Mouse (Mus musculus): ENCODE measurements around the gene Gm5565. TPM values are rescaled to one million over a fixed set of nuclear protein-coding genes. Genes with fewer than 3 reads are reported as not detected.

Gene Gm5565
- not detected for polyA plus RNA-seq (2014; fragmentation: Illumina TruSeq; extraction: RNeasy Lipid Tissue Mini Kit (QIAGEN cat#74804); ENCODE audit: low read depth, low replicate concordance)

DNA sequence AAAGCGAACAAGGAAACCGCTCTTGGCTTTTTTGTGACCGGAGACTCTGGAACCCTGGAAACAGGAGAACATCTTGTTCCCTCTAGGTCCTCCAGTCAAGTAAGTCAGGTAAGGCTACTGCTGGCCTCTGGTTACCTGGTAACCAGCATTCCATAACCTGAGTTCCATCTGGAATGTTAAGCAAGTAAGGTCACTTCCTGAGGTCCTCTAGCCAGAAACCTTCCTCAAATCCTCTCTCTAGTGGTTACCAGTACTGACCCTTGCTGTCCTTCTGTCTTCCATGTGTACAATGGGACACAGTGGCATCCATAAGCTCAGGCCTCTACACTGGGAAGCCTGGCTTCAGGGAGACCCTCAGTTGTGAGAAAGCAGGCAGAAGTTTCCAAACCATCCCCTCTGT is at the start of gene Gm5565:
TSS of gene Gm5565 (minus strand) at position 101 of the 400 bp plus-strand sequence.

DNA sequence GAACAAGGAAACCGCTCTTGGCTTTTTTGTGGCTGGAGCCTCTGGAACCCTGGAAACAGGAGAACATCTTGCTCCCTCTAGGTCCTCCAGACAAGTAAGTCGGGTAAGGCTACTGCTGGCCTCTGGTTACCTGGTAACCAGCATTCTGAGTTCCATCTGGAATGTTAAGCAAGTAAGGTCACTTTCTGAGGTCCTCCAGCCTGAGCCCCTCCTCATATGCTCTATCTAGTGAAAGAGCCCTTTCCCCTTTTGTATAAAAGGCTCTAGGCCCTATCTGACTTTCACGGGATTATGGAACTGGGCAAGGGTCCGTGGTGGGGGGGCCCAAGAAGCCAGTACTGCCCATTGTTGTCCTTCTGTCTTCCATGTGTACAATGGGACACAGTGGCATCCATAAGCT is 24.9 kb upstream of the Gm5565 start, which contains the start of gene 1700001J03Rik:
TSS of gene 1700001J03Rik (minus strand) at position 101 of the 400 bp plus-strand sequence.

DNA sequence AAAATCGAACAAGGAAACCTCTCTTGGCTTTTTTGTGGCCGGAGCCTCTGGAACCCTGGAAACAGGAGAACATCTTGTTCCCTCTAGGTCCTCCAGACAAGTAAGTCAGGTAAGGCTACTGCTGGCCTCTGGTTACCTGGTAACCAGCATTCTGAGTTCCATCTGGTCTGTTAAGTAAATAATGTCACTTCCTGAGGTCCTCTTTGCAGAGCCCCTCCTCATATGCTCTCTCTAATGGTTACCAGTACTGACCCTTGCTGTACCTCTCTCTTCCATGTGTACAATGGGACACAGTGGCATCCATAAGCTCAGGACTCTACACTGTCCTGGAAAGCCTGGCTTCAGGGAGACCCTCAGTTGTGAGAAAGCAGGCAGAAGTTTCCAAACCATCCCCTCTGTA is 10.3 kb upstream of the Gm5565 start, which contains the start of gene Gm6309:
TSS of gene Gm6309 (minus strand) at position 101 of the 400 bp plus-strand sequence.

Other genes starting within 250 kb of the Gm5565 start
- 2,316 TPM for gene Cyp3a25, start 150.9 kb downstream of the Gm5565 start, polyA plus RNA-seq (2014; fragmentation: Illumina TruSeq; extraction: RNeasy Lipid Tissue Mini Kit (QIAGEN cat#74804); ENCODE audit: low read depth, low replicate concordance)
- gene Cyp3a59, start 81.3 kb downstream of the Gm5565 start, polyA plus RNA-seq (2014; fragmentation: Illumina TruSeq; extraction: RNeasy Lipid Tissue Mini Kit (QIAGEN cat#74804); ENCODE audit: low read depth, low replicate concordance): 346 TPM
- not detected for gene Gm6309, start 10.2 kb upstream of the Gm5565 start, polyA plus RNA-seq (2014; fragmentation: Illumina TruSeq; extraction: RNeasy Lipid Tissue Mini Kit (QIAGEN cat#74804); ENCODE audit: low read depth, low replicate concordance)
- gene 1700001J03Rik, start 24.8 kb upstream of the Gm5565 start, polyA plus RNA-seq (2014; fragmentation: Illumina TruSeq; extraction: RNeasy Lipid Tissue Mini Kit (QIAGEN cat#74804); ENCODE audit: low read depth, low replicate concordance): not detected
- 35.4 TPM for gene Rnf6, start 61.0 kb upstream of the Gm5565 start, polyA plus RNA-seq (2014; fragmentation: Illumina TruSeq; extraction: RNeasy Lipid Tissue Mini Kit (QIAGEN cat#74804); ENCODE audit: low read depth, low replicate concordance)
- 44.2 TPM for gene Cdk8, start 70.7 kb upstream of the Gm5565 start, polyA plus RNA-seq (2014; fragmentation: Illumina TruSeq; extraction: RNeasy Lipid Tissue Mini Kit (QIAGEN cat#74804); ENCODE audit: low read depth, low replicate concordance)
- 0.08 TPM for gene Wasf3, start 224.4 kb upstream of the Gm5565 start, polyA plus RNA-seq (2014; fragmentation: Illumina TruSeq; extraction: RNeasy Lipid Tissue Mini Kit (QIAGEN cat#74804); ENCODE audit: low read depth, low replicate concordance)